Mouse (Mus musculus) lung, adult 2 months (tissue): ENCODE results near the gene Nlk.

ENCODE experiments used
- CTCF ChIP-seq: fragments of 200-500 bp; IDR thresholded peaks from 2 replicates; pipeline ENCODE4 v1.5.1; 2011; ENCODE audit warnings: mild to moderate bottlenecking, low read length, control low read depth; ENCODE audit not compliant: insufficient read depth
- POLR2A ChIP-seq: fragments of 200-500 bp; IDR thresholded peaks from 2 replicates; pipeline ENCODE4 v1.6.1; 2011; ENCODE audit warnings: low read depth, mild to moderate bottlenecking, control low read depth, low read length, borderline replicate concordance; ENCODE audit errors: extremely low read depth

DNA sequence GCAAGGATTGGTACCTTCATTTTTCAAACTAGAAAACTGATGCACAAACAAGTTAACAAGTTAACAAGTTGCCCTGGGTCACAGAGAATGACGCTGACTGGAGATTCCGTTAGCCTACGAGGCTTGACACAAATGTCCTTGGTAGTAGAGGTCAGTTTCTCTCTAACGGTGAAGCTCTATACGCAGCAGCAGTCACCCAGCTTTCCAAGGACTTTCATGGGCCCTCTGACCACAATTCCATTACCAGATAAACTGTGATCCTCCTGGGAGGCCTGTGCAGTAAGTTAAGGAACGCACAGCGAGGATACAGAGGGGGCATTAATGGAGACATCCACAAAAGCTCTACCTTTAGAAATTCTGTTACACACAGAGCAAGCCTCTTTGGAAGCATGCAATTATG, 53.4 kb downstream of the Nlk start:
- TF ChIP-seq CTCF, result no peak
- no peak for TF ChIP-seq POLR2A
